Mouse (Mus musculus) bone marrow, adult 2 months (tissue): ENCODE measurements around the gene Mfsd5.
A peak's percentile ranks its signal among the peaks of the same experiment; 100 is the strongest.

Source experiments
- CTCF ChIP-seq: fragments of 200-500 bp; IDR thresholded peaks from 2 replicates; pipeline ENCODE4 v1.5.1; 2011; ENCODE audit warnings: low read length, control low read depth; ENCODE audit not compliant: control insufficient read depth, insufficient read depth
- POLR2A ChIP-seq: fragments of 200-500 bp; IDR thresholded peaks from 2 replicates; pipeline ENCODE4 v1.6.1; 2011; ENCODE audit warnings: low read depth, mild to moderate bottlenecking, control low read depth, low read length, borderline replicate concordance; ENCODE audit not compliant: control insufficient read depth

DNA sequence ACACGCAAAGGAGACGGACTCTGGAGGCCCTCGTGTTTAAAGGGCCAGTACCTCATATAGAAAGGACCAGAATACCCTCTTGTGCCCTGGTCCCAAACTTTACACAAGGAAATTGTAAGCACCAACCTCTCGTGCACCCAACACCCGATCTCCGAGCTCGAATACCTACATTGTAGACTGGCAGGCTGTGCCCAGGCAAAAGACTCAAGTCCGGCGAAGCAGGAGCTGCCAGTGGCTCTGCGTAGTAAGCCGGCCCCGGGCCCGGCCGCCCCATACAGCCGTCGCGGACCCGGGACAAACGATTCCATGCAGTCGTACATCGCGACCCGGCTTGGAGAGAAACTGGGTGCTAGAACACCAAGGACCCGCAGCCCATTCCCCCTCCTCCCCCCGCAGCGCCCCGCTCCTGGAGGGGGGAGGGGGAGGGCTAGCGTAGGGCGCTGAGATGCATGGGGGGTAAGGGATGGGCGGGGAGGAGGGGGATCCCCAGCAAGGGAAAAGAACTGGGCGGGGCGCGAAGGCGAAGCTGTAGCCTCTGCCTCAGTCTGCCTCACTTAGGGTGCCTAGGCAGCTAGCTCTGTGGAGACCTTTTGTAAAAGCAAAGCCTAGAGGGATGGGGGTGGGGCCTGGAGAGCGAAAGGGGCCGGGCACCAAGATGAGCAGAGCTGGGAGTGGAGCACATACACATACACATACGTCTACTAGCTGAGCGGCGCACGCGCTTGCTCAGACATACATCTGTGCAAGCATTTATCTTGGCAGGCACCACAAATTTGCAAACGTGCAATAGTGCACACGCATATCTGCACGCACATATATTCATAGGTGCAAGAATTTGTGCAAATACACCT lies 33.1 kb upstream of the Mfsd5 start:
- TF ChIP-seq POLR2A = peak; percentile 76
- TF ChIP-seq CTCF = no peak
